Mouse (Mus musculus) brain, embryonic 18.5 days (tissue): ENCODE results near the gene Ppm1a.
"Not testable (repeated sequence)": the region's sequence is repeated elsewhere in the genome, so short reads cannot be mapped to it uniquely, and the experiment has no call there.

Experiments used
- DNase-seq: peaks from one replicate; pipeline ENCODE4 v3.0.0-alpha.2; 2012; ENCODE audit warnings: low read depth, low spot score

Gene Ppm1a

GRCm38 (mm10) chr12:72761649-72762261, 4.5 kb downstream of the Ppm1a start:
- DNase-seq: no peak

GRCm38 (mm10) chr12:72762502-72762901, 5.2 kb downstream of the Ppm1a start:
- DNase-seq: no peak

- no peak for DNase-seq
These were observed 5.9 kb downstream of the Ppm1a start for GRCm38 (mm10) chr12:72763156-72763555.

GRCm38 (mm10) chr12:72767809-72768208, 10.6 kb downstream of the Ppm1a start:
- DNase-seq: no peak

GRCm38 (mm10) chr12:72768230-72768629, 11.0 kb downstream of the Ppm1a start:
- DNase-seq: no peak

DNA sequence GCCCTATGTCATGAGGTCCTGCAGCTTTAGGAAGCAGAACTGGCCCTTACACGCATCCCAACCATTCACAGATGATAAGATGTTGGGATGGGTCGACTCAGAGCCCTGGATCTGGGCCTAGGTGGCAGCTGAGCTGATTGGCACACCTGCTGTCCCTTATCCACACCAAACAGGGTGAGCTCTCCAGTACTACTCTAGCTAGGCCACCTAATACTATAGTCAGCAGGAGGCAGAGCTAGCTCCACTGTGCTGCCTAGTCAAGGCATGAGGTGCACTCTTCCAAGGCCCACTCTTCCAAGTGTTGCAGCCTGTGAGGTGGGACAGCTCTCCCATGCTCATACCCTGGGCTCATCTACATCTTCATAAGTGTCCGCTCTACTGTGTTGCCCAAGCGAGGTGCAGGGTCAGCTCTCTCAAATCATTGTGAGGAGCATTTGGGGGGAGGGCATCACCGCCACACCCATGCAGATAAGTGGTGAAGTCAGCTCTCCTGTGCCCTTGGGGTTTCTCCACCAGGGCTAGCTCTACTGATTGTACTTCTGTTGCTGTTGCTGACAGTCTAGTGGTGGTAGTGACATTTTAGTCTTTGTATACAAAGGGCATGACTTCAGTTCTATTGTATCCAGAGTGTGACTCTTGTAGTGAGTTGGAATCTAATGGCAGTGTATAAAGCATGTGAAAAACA, 12.4 kb downstream of the Ppm1a start:
- no peak for DNase-seq

GRCm38 (mm10) chr12:72771153-72771552, 13.9 kb downstream of the Ppm1a start:
- DNase-seq: no peak

GRCm38 (mm10) chr12:72771711-72772110, 14.5 kb downstream of the Ppm1a start:
- DNase-seq: no peak

DNA sequence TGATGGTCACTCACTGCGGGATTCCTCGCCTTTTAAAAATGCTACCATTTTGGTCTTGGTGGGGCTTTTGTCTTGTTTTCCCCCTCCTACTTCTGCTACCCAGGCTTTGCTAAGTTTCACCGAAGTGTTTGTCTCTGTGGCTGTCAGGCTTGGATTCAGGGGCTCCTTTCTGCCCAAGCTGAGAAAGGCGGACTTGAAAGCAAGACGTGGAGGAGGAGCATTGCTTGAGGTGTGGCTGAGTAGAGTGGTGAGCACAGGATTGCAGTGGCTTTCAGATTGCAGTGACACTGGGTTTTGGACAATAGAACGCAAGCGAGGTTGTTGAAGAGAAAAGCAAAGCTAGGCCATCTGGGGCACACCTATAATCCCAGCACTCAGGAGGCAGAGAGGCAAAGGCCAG, 16.7 kb downstream of the Ppm1a start:
- DNase-seq: no peak

- DNase-seq: no peak
These were observed 20.0 kb downstream of the Ppm1a start for GRCm38 (mm10) chr12:72777244-72777643.

DNA sequence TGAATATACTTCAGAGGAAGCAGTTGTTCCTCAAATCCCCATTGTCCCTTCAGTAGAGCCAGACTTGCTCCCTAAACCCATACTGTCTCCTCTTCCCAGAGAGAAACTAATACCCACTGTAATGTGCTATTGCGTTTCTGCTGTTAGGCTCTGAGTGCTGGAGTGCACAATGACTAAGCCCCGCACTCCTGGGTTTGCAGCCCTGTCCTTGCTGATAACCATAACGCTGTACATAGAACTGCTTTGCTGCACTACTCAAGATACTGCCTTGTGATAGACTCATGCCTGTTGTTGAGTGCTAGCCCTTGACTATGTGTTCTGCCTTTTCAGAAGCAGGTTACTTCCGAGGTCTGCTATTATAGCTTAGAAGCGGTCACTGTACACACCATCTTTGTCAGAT, 22.9 kb downstream of the Ppm1a start:
- no peak for DNase-seq

DNA sequence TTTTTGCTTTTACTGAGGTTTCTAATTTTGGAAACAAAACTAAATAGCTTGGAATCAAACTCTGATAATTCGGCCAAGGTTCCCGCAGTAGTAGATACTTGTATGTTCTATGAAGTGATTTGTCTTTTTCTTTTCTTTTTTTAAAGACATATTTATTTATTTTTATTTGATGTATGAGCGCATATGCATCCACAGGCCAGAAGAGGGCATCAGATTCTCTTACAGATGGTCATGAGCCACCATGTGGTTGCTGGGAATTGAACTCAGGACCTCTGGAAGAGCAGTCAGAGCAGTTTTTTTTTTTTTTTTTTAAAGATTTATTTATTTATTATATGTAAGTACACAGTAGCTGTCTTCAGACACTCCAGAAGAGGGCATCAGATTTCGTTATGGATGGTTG, 25.5 kb downstream of the Ppm1a start:
- DNase-seq: not testable (repeated sequence)

DNA sequence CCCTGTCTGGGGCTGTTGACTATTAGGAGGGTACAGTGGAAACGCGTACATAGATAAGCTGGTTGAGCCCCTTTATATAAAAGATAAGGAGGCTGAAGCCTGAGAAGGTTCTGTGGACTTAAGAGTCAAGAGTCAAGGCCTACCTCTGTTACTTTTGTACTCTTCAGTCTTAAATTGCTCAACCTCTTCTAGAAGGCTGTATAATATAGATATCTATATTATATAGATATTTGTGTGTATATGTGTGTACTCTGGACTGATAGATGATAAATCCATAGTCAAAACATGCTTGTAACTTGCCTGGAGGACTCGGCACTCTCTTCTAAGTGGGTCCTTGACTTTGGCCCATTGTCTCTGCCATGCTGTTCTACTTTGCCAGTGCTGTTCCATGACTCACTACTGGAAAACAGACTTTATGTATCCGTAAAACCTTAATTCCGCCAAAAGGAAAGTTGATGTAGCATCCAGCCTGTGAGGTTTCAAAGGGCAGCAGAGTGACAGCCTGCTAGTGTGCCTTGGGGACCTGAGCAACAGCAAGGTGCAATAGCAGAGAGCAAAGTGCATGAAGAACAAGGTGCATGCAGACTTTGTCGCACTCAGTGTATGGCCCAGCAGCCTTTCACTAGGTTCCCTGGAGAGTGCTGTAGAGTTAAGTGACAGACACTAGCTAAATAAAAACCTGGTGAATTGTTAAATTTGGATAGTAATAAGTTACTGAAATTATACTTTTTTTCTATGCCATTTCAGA, 28.1 kb downstream of the Ppm1a start:
- no peak for DNase-seq

- DNase-seq: no peak
These were observed 29.3 kb downstream of the Ppm1a start for GRCm38 (mm10) chr12:72786551-72786950.

DNA sequence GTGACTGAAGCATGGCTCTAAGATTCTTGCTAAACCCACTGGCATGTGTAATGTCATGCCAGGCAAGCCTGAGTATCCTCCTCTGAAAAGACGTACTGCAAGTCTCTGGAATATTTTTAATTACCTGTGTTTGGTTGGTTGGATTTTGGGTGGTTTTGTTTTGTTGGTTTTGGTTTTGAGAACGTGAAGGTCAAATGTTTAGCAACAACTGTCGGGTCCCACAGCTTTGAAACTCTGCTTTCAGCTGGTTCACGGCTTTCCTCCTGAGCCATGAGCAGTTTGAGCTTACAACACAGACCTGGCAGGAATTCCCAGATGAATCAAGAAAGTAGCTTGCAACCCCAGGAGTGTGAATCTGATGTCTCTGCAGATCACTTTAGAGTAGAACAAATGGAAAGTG, 29.7 kb downstream of the Ppm1a start:
- no peak for DNase-seq

- DNase-seq: no peak
These were observed 33.3 kb downstream of the Ppm1a start for GRCm38 (mm10) chr12:72790538-72790937.

GRCm38 (mm10) chr12:72792320-72793091, 35.3 kb downstream of the Ppm1a start:
- DNase-seq: no peak

DNA sequence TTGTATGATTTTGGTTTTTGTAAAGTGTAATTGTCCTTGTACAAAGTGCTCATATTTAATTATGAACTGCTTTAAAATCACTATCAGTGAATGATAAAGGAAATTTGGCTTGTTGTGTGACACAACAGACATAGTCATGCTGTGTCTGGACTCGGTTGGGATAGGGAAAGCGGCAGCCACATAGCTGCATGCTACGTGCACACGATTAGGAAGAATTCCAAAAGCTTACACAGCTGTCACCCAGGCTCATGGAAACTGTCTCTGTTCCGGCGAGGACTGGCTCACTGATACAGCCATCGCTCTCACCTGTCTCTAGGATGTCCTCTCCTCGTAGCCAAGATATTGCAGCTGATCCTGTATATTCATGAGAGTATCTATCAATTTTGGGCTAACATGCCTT, 36.7 kb downstream of the Ppm1a start:
- no peak for DNase-seq

- no peak for DNase-seq
These were observed 52.5 kb downstream of the Ppm1a start for GRCm38 (mm10) chr12:72809798-72810197.

- no peak for DNase-seq
These were observed 54.3 kb downstream of the Ppm1a start for GRCm38 (mm10) chr12:72811588-72811987.

DNA sequence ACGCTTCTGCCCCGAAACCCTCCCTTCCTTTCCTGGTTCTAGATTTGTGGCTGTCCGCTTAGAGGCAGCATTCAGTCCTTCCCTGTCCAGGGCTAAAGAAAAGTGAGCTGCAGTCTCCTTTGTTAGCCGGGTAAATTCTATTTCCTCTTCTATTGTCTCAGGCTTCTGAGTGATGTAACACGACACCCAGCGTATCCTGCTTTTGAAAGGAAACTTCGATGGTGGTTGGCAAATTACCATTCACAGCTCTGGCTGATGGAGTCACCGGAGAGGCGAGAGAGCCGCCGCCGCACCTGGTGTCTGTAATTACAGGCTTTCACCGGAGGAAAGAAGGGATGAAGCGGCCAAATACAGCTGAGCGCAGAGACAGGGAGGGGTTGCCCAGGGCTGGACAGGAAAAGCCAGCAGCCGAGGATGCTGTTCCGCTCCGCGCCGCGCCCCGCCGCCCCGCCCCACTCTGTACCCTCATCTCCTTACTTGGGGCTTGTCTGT, 63.7 kb downstream of the Ppm1a start:
- DNase-seq: no peak

DNA sequence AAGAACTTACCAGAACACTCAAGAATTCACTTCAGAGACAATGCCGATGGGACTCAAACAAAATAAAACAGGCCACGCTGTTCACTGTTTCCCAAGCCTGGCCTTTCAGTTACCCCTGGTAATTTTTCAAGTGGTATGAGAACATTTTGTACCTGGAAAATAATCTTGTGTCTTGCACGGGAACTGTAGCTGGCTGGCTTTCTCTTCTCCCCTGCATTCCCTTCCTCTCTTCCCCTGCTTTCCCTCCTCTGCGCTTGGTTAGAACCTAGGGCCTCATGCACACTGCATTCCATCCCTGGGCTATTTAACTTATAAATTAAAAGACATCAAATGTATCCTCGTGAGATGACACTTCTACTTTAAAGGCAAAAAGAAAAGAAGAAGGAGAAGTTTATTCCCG, 64.3 kb downstream of the Ppm1a start:
- DNase-seq: no peak
